Mouse (Mus musculus) heart, postnatal 14 days (tissue): Measurements from ENCODE around the gene Psmd11. TPM values are rescaled to one million over a fixed set of nuclear protein-coding genes. Genes with fewer than 3 reads are reported as not detected.

Source experiments
- DNase-seq, 2 experiments: peaks; one replicate each; pipeline ENCODE4 v3.0.0; 2021 to 2022
- intact Hi-C: fragments of 180-260 bp; cut with DNase I; formaldehyde crosslinking; loops from one replicate; pipeline ENCODE4 v1.15.1; 2025
- total RNA-seq, 2 experiments: library from RNA; stranded (reverse); gene quantifications; 2 replicates each; pipeline ENCODE4 v1.2.3; 2021

Psmd11 gene
- total RNA-seq, 2 experiments from 2014 or later: 102 to 103 TPM

- intact Hi-C loops: loop anchor here (5.0 kb wide), 1 partner anchor 44 kb away; the partner anchor contains the start of gene Cdk5r1
- no peak for DNase-seq
Measured at GRCm38 (mm10) chr11:80521148-80521547, 92.7 kb downstream of the Psmd11 start.

Other genes starting within 250 kb of the Psmd11 start
- gene Rnf135, start 244.8 kb upstream of the Psmd11 start, total RNA-seq: 1 to 10 TPM; 7.1 to 7.4 TPM
- gene Rhot1, start 219.6 kb upstream of the Psmd11 start, total RNA-seq: 10 to 100 TPM; 61.8 to 65.3 TPM
- gene Rhbdl3, start 127.7 kb upstream of the Psmd11 start, total RNA-seq: 1 to 10 TPM; 3.8 to 5.3 TPM
- 10 to 100 TPM; 19.2 to 19.3 TPM for gene 5730455P16Rik, start 50.6 kb upstream of the Psmd11 start, total RNA-seq
- gene Zfp207, start 45.3 kb upstream of the Psmd11 start, total RNA-seq: 10 to 100 TPM; 85.8 to 99.0 TPM
- 1 to 10 TPM in 1 of 2 experiments, under 1 TPM in 1; 0.98 to 1.1 TPM for gene Cdk5r1, start 48.4 kb downstream of the Psmd11 start, total RNA-seq